Mouse (Mus musculus) neural tube, embryonic 11.5 days (tissue): ENCODE measurements at regions not wholly inside any gene's neighbourhood (a gene's known extent, or its start where the extent isn't known, plus 50 kb on each side); places are given as distances from the start of the nearest gene placed in this dataset.

ENCODE experiments used
- ATAC-seq: fragments of 200-750 bp; cut with Nextera tagmentation; 2 replicates; pipeline ENCODE4 v1.8.0; 2017; ENCODE audit warnings: moderate number of reproducible peaks, mild to moderate bottlenecking, moderate TSS enrichment, moderate library complexity; ENCODE audit not compliant: insufficient read depth, low FRiP score, low TSS enrichment
- DNase-seq: peaks from one replicate; pipeline ENCODE4 v3.0.0-alpha.2; 2015; ENCODE audit warnings: low spot score
- H3K27ac ChIP-seq: fragments of 300-500 bp; sonication (generic); 2 replicates; pipeline ENCODE4 v1.5.1; 2014; ENCODE audit warnings: low read depth, mild to moderate bottlenecking, low read length
- H3K27me3 ChIP-seq: fragments of 300-500 bp; sonication (generic); 2 replicates; pipeline ENCODE4 v1.6.1; 2014; ENCODE audit warnings: mild to moderate bottlenecking, low read length, mixed read lengths; ENCODE audit not compliant: control insufficient read depth, insufficient read depth
- H3K36me3 ChIP-seq: fragments of 300-500 bp; sonication (generic); 2 replicates; pipeline ENCODE4 v1.6.1; 2014; ENCODE audit warnings: mild to moderate bottlenecking, low read length, moderate library complexity, mixed read lengths; ENCODE audit not compliant: control insufficient read depth, insufficient read depth
- H3K4me1 ChIP-seq: fragments of 300-500 bp; sonication (generic); 2 replicates; pipeline ENCODE4 v1.6.1; 2014; ENCODE audit warnings: low read length, mixed read lengths; ENCODE audit not compliant: control insufficient read depth, insufficient read depth
- H3K4me2 ChIP-seq: fragments of 300-500 bp; sonication (generic); 2 replicates; pipeline ENCODE4 v1.6.1; 2014; ENCODE audit warnings: low read depth, mild to moderate bottlenecking, moderate library complexity
- H3K4me3 ChIP-seq: fragments of 300-500 bp; sonication (generic); 2 replicates; pipeline ENCODE4 v1.5.1; 2014; ENCODE audit warnings: low read depth, low read length
- H3K9ac ChIP-seq: fragments of 300-500 bp; sonication (generic); 2 replicates; pipeline ENCODE4 v1.6.1; 2014; ENCODE audit warnings: mild to moderate bottlenecking, low read length
- H3K9me3 ChIP-seq: fragments of 300-500 bp; sonication (generic); 2 replicates; pipeline ENCODE4 v1.6.1; 2016; ENCODE audit warnings: low read length; ENCODE audit not compliant: control insufficient read depth
- WGBS: fragments of 180-500 bp; shearing (Covaris S2); extraction: QIAGEN DNeasy Blood & Tissue Kit; methylation state at CpG from one replicate; pipeline ENCODE4 v1.1.7; 2014; 5-methylcytosine and 5-hydroxymethylcytosine counted together

- Histone ChIP-seq H3K36me3 (no peaks in the 10 kb centered on the region), H3K27ac (no peak overlapping the region), H3K4me2 (no peak overlapping the region), H3K27me3 (peaks cover 4% of the 10 kb centered on the region; the same call in 1 of the 2 replicates), H3K4me3 (no peak overlapping the region), H3K9me3 (no peaks in the 10 kb centered on the region), H3K4me1 (no peaks in the 10 kb centered on the region), H3K9ac (no peak overlapping the region)
- ATAC-seq: no peak
- no peak for DNase-seq
- WGBS: 98% methylated on average over 3 of the region's 3 CpGs
Measured at GRCm38 (mm10) chr7:70756676-70757075, 390.1 kb upstream of the Nr2f2 start.

GRCm38 (mm10) chr7:70754826-70755225, 388.3 kb upstream of the Nr2f2 start:
- H3K27me3 ChIP-seq: peaks cover 4% of the 10 kb centered on the region; the same call in 1 of the 2 replicates
- H3K4me3 ChIP-seq: no peak overlapping the region
- no peak overlapping the region for H3K9ac ChIP-seq
- ATAC-seq: no peak
- no peaks in the 10 kb centered on the region for H3K36me3 ChIP-seq
- no peak overlapping the region for H3K4me2 ChIP-seq
- H3K27ac ChIP-seq: no peak overlapping the region
- DNase-seq: no peak
- no peaks in the 10 kb centered on the region for H3K4me1 ChIP-seq
- WGBS: 71% methylated on average over 1 of the region's 1 CpGs
- H3K9me3 ChIP-seq: no peaks in the 10 kb centered on the region

- no peaks in the 10 kb centered on the region for H3K4me1 ChIP-seq
- peak; percentile 57 for DNase-seq
- no peak overlapping the region for H3K27ac ChIP-seq
- no peaks in the 10 kb centered on the region for H3K36me3 ChIP-seq
- H3K27me3 ChIP-seq: peaks cover 4% of the 10 kb centered on the region; the same call in 1 of the 2 replicates
- peak; percentile 87 for ATAC-seq
- no peak overlapping the region for H3K4me2 ChIP-seq
- H3K9ac ChIP-seq: no peak overlapping the region
- WGBS: 50% methylated on average over 12 of the region's 12 CpGs
- H3K4me3 ChIP-seq: no peak overlapping the region
- no peaks in the 10 kb centered on the region for H3K9me3 ChIP-seq
Measured at GRCm38 (mm10) chr7:70752802-70753218, 386.3 kb upstream of the Nr2f2 start.

GRCm38 (mm10) chr7:70748884-70749283, 382.3 kb upstream of the Nr2f2 start:
- WGBS: 65% methylated on average over 3 of the region's 3 CpGs
- DNase-seq: no peak
- no peaks in the 10 kb centered on the region for H3K27me3 ChIP-seq

GRCm38 (mm10) chr7:70748345-70748744, 381.8 kb upstream of the Nr2f2 start:
- Histone ChIP-seq H3K27ac (no peak overlapping the region), H3K36me3 (no peaks in the 10 kb centered on the region), H3K27me3 (no peaks in the 10 kb centered on the region), H3K9me3 (no peaks in the 10 kb centered on the region), H3K4me3 (no peak overlapping the region), H3K9ac (no peak overlapping the region), H3K4me2 (no peak overlapping the region), H3K4me1 (no peaks in the 10 kb centered on the region)
- 72% methylated on average over 8 of the region's 8 CpGs for WGBS
- ATAC-seq: no peak
- DNase-seq: no peak

More at GRCm38 (mm10) chr7:70748884-70749283, 382.3 kb upstream of the Nr2f2 start:
- H3K4me1 ChIP-seq: no peaks in the 10 kb centered on the region
- no peaks in the 10 kb centered on the region for H3K9me3 ChIP-seq
- no peak overlapping the region for H3K9ac ChIP-seq
- no peak overlapping the region for H3K4me3 ChIP-seq
- ATAC-seq: no peak
- H3K4me2 ChIP-seq: no peak overlapping the region
- H3K36me3 ChIP-seq: no peaks in the 10 kb centered on the region
- H3K27ac ChIP-seq: no peak overlapping the region

- DNase-seq (peak; percentile 16), ATAC-seq (no peak)
- Histone ChIP-seq H3K27me3 (no peaks in the 10 kb centered on the region), H3K27ac (no peak overlapping the region), H3K9ac (no peak overlapping the region), H3K4me2 (no peak overlapping the region), H3K4me3 (no peak overlapping the region), H3K9me3 (no peaks in the 10 kb centered on the region), H3K4me1 (no peaks in the 10 kb centered on the region), H3K36me3 (no peaks in the 10 kb centered on the region)
- 54% methylated on average over 18 of the region's 18 CpGs for WGBS
Measured at GRCm38 (mm10) chr7:70744296-70744695, 377.8 kb upstream of the Nr2f2 start.

GRCm38 (mm10) chr7:70735591-70735990, 369.1 kb upstream of the Nr2f2 start:
- WGBS: 93% methylated on average over 2 of the region's 2 CpGs
- no peak for ATAC-seq
- Histone ChIP-seq H3K4me1 (no peaks in the 10 kb centered on the region), H3K27me3 (no peaks in the 10 kb centered on the region), H3K36me3 (no peaks in the 10 kb centered on the region), H3K9ac (no peak overlapping the region), H3K9me3 (no peaks in the 10 kb centered on the region), H3K4me2 (no peak overlapping the region), H3K4me3 (no peak overlapping the region), H3K27ac (no peak overlapping the region)
- DNase-seq: no peak

GRCm38 (mm10) chr7:70733501-70733900, 367.0 kb upstream of the Nr2f2 start:
- Histone ChIP-seq H3K27ac (no peak overlapping the region), H3K4me2 (no peak overlapping the region), H3K27me3 (no peaks in the 10 kb centered on the region), H3K9me3 (no peaks in the 10 kb centered on the region), H3K9ac (no peak overlapping the region), H3K4me3 (no peak overlapping the region), H3K4me1 (no peaks in the 10 kb centered on the region), H3K36me3 (no peaks in the 10 kb centered on the region)
- ATAC-seq: no peak
- DNase-seq: no peak

- no peaks in the 10 kb centered on the region for H3K4me1 ChIP-seq
- no peak overlapping the region for H3K4me2 ChIP-seq
- no peaks in the 10 kb centered on the region for H3K36me3 ChIP-seq
- H3K9me3 ChIP-seq: no peaks in the 10 kb centered on the region
- DNase-seq (no peak), ATAC-seq (no peak)
- no peak overlapping the region for H3K9ac ChIP-seq
- 93% methylated on average over 8 of the region's 8 CpGs for WGBS
- H3K27me3 ChIP-seq: no peaks in the 10 kb centered on the region
- H3K27ac ChIP-seq: no peak overlapping the region
- H3K4me3 ChIP-seq: no peak overlapping the region
Measured at GRCm38 (mm10) chr7:70729896-70730295, 363.4 kb upstream of the Nr2f2 start.
